ENCODE assay signal across 8 mouse cellular contexts in genomic region chr19:44988831-44989566, GRCm38 (mm10). TPM values are rescaled to one million over a fixed set of nuclear protein-coding genes. Genes with fewer than 3 reads are reported as not detected.
DNase-seq lines count a peak whose midpoint lies in the region; ATAC-seq and TF ChIP-seq lines count a peak whose summit lies in the region.

Gene Sema4g (plus strand): TSS chr19:44989101.

- 0 out of 2 replicates have a peak, but pooled peaks cover under 1% of the 10 kb centered on the region for H3K36me3 ChIP-seq in kidney, postnatal 0 days (ENCODE audit: insufficient read depth, low read length)
- H3K36me3 ChIP-seq in liver, embryonic 14.5 days (replicated peaks; ENCODE audit: control insufficient read depth, insufficient read depth, low read depth), result no peaks in the 10 kb centered on the region
- H3K36me3 ChIP-seq in small intestine, adult 2 months (ENCODE audit: control insufficient read depth, insufficient read depth, low read length), result peaks cover 14% of the 10 kb centered on the region

- 1% methylated on average over 56 of the region's 58 CpGs for WGBS in cerebellum, adult 2 months
- under 1% methylated on average over 52 of the region's 58 CpGs for WGBS in kidney, postnatal 0 days
- 1% methylated on average over 46 of the region's 58 CpGs for WGBS in liver, embryonic 14.5 days (ENCODE audit: insufficient replicate concordance)
- 1% methylated on average over 58 of the region's 58 CpGs for WGBS in small intestine, adult 2 months

- peak; percentile 36; the same call in 1 of the 2 replicates for TF ChIP-seq CTCF in cerebellum, adult 2 months (IDR thresholded peaks at IDR 0.05; ENCODE audit: borderline replicate concordance, insufficient read depth, low read depth, low read length)
- TF ChIP-seq CTCF in kidney, postnatal 0 days (IDR thresholded peaks at IDR 0.05; ENCODE audit: low read depth), result peak; percentile 52
- TF ChIP-seq CTCF in liver, embryonic 14.5 days (IDR thresholded peaks at IDR 0.05; ENCODE audit: low read depth), result peak; percentile 35; the same call in 1 of the 2 replicates
- TF ChIP-seq CTCF in small intestine, adult 2 months (IDR thresholded peaks at IDR 0.05; ENCODE audit: extremely low read depth, insufficient read length, insufficient replicate concordance, low read depth, low read length), result peak; percentile 28; the same call in 1 of the 2 replicates

- TF ChIP-seq POLR2A in cerebellum, adult 2 months (IDR thresholded peaks at IDR 0.05; ENCODE audit: borderline replicate concordance, insufficient read depth, low read length), result no peak
- no peak for TF ChIP-seq POLR2A in small intestine, adult 2 months (IDR thresholded peaks at IDR 0.05; ENCODE audit: low read depth, low read length)

- no peak for TF ChIP-seq EP300 in liver, embryonic 14.5 days (IDR thresholded peaks at IDR 0.05; ENCODE audit: low read depth)

- H3K4me3 ChIP-seq in cerebellum, adult 2 months (replicated peaks; ENCODE audit: insufficient read depth, low read depth, low read length), result peak within 1 kb of the TSS; percentile 74
- H3K4me3 ChIP-seq in kidney, postnatal 0 days (replicated peaks; ENCODE audit: low read depth, low read length), result peak within 1 kb of the TSS; percentile 64
- H3K4me3 ChIP-seq in liver, embryonic 14.5 days (ENCODE audit: insufficient read depth in 1 of 2, low read depth in 2 of 2, low read length in 2 of 2), result peak within 1 kb of the TSS; percentile 50 to 51
- H3K4me3 ChIP-seq in small intestine, adult 2 months (ENCODE audit: low read depth, low read length), result peak within 1 kb of the TSS; percentile 89

- peak; percentile 65 to 70 for DNase-seq in right cerebral cortex, postnatal 10 days (ENCODE audit: low spot score in 2 of 2)
- DNase-seq in right cerebral cortex, adult 18-20 months, result no peak
- peak; percentile 45 to 62 for DNase-seq in cerebellum, adult 2 months
- no peak for DNase-seq in gonadal fat pad, adult 2 months (ENCODE audit: low read depth)
- peak; percentile 54 for DNase-seq in kidney, postnatal 0 days (ENCODE audit: low spot score)
- DNase-seq in liver, embryonic 14.5 days (ENCODE audit: low read depth in 3 of 3, low spot score in 3 of 3), result no peak

- H3K4me2 ChIP-seq in kidney, postnatal 0 days (ENCODE audit: low read length), result peak within 1 kb of the TSS; percentile 97
- H3K4me2 ChIP-seq in liver, embryonic 14.5 days (ENCODE audit: low read depth), result peak within 1 kb of the TSS; percentile 40

- no peaks in the 10 kb centered on the region for H3K27me3 ChIP-seq in cerebellum, adult 2 months (ENCODE audit: control insufficient read depth, insufficient read depth, low read length)
- H3K27me3 ChIP-seq in kidney, postnatal 0 days (ENCODE audit: insufficient read depth, low read length), result no peaks in the 10 kb centered on the region
- peaks cover 19% of the 10 kb centered on the region for H3K27me3 ChIP-seq in liver, embryonic 14.5 days (ENCODE audit: control insufficient read depth, insufficient read depth, low read length)
- no peaks in the 10 kb centered on the region; the same call in 1 of the 2 replicates for H3K27me3 ChIP-seq in small intestine, adult 2 months (ENCODE audit: control insufficient read depth, insufficient read depth, low read length)

- peak within 1 kb of the TSS; percentile 58 for H3K27ac ChIP-seq in cerebellum, adult 2 months (ENCODE audit: insufficient read depth, low read length)
- H3K27ac ChIP-seq in kidney, postnatal 0 days, result peak within 1 kb of the TSS; percentile 44; the same call in 1 of the 2 replicates
- no peak within 1 kb of the TSS for H3K27ac ChIP-seq in liver, embryonic 14.5 days
- peak within 1 kb of the TSS; percentile 98 for H3K27ac ChIP-seq in small intestine, adult 2 months (ENCODE audit: insufficient read depth, low read depth, low read length)

- H3K4me1 ChIP-seq in cerebellum, adult 2 months (ENCODE audit: control insufficient read depth, insufficient read depth, low read length), result peaks cover 3% of the 10 kb centered on the region; the same call in 1 of the 2 replicates
- 0 out of 2 replicates have a peak, but pooled peaks cover 17% of the 10 kb centered on the region for H3K4me1 ChIP-seq in kidney, postnatal 0 days (replicated peaks; ENCODE audit: insufficient read depth, low read length)
- H3K4me1 ChIP-seq in liver, embryonic 14.5 days (replicated peaks; ENCODE audit: control insufficient read depth in 2 of 2, insufficient read depth in 2 of 2, low read length in 1 of 2), result peaks cover 0 to 9% of the 10 kb centered on the region in 2 experiments; a peak in 1 of 4 replicates
- H3K4me1 ChIP-seq in small intestine, adult 2 months (ENCODE audit: control insufficient read depth, insufficient read depth, insufficient read length, low read length), result peaks cover 46% of the 10 kb centered on the region

- no peaks in the 10 kb centered on the region for H3K9me3 ChIP-seq in kidney, postnatal 0 days (replicated peaks; ENCODE audit: low read length)
- H3K9me3 ChIP-seq in liver, embryonic 14.5 days (ENCODE audit: control insufficient read depth, low read length), result no peaks in the 10 kb centered on the region

- peak within 1 kb of the TSS; percentile 73 for H3K9ac ChIP-seq in kidney, postnatal 0 days (ENCODE audit: low read depth, low read length)
- H3K9ac ChIP-seq in liver, embryonic 14.5 days (replicated peaks), result no peak within 1 kb of the TSS; the same call in 1 of the 2 replicates

- peak; percentile 35 for ATAC-seq in kidney, postnatal 0 days (replicated peaks; ENCODE audit: low FRiP score, low read depth)
- peak; percentile 32; the same call in 1 of the 2 replicates for ATAC-seq in liver, embryonic 14.5 days (ENCODE audit: insufficient read depth)
- no peak for ATAC-seq in inflammation-experienced regulatory T-cells, adult 6 months

RNA-seq across cellular contexts. Expression of gene Sema4g, which starts in this region (rescaled TPM):
- polyA plus RNA-seq in cerebellum, adult 2 months (2012; rRNA removed), result 90.3 and 101 TPM in 2 replicates
- 15.5 and 18.5 TPM in 2 replicates for polyA plus RNA-seq in gonadal fat pad, adult 2 months (2012; rRNA removed)
- polyA plus RNA-seq in kidney, postnatal 0 days (2015; fragmentation: Nextera tagmentation; extraction: Ambion mirVana), result 3.2 and 3.7 TPM in 2 replicates
- 24.9 and 32.5 TPM in 2 replicates for polyA plus RNA-seq in liver, embryonic 14.5 days (2012; rRNA removed)
- polyA plus RNA-seq in liver, embryonic 14.5 days (2014; fragmentation: Nextera tagmentation; extraction: Ambion mirVana), result 2.6 and 3.3 TPM in 2 replicates
- 139 and 344 TPM in 2 replicates for polyA plus RNA-seq in small intestine, adult 2 months (2012; rRNA removed)
- polyA plus RNA-seq in inflammation-experienced regulatory T-cells, adult 6 months (2017; shearing (Covaris generic)), result under 1 TPM in 1 of 3 experiments, not detected in 2; 0.08 TPM

Comparison
In these comparisons a context has a peak if more than half of its experiments do, and no peak if none do; other contexts are left out.
1. DNase-seq: peak in right cerebral cortex, postnatal 10 days (2 of 2), cerebellum, adult 2 months (2 of 2) and kidney, postnatal 0 days (single experiment); none in right cerebral cortex, adult 18-20 months (single experiment), gonadal fat pad, adult 2 months (single experiment) and liver, embryonic 14.5 days (0 of 3).
2. Peak in every context shown above with its lines, with median percentiles within 50 percentile points of each other: H3K4me3 ChIP-seq and CTCF ChIP-seq.